Comparison of ENCODE assay signal across 18 mouse cellular contexts in the genomic region with DNA sequence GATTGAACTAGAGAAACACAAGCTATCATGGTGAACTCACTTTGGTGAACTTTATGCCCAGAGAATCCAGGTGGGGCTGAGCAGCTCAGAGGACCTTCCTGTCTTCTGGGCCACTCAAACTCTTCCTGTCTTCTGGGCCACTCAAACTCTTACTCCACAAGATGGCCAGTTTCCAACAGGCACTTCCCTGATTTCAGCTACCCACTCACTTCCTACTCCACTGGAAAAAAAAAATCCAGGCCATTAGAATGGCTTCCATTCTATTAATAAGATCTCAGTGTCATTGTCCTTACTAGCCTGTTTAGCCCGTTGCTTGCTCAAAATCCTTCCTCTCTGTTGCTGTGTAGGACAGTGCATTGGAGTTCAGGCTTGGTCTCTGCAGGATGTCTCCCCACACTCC. TPM values are rescaled to one million over a fixed set of nuclear protein-coding genes. Genes with fewer than 3 reads are reported as not detected.
A peak's percentile ranks its signal among the peaks of the same experiment; 100 is the strongest.
DNase-seq lines count a peak whose midpoint lies in the region; ATAC-seq and TF ChIP-seq lines count a peak whose summit lies in the region.
"Had no signal": no experiment of that assay in that cellular context is flagged by ENCODE, and none has a peak within 500 bp of the region (broad histone marks: within the 10 kb centered on the region; RNA-seq: fewer than 3 reads in every experiment).

No protein-coding gene starts in this region.

- H3K9ac ChIP-seq in heart, adult 2 months (ENCODE audit: low read depth, low read length) = no peak overlapping the region
- H3K9ac ChIP-seq in kidney, embryonic 15.5 days = no peak overlapping the region
- H3K9ac ChIP-seq in kidney, embryonic 14.5 days (ENCODE audit: low read depth, low read length) = no peak overlapping the region
- no peak overlapping the region for H3K9ac ChIP-seq in hindbrain, postnatal 0 days (replicated peaks; ENCODE audit: low read length)
- H3K9ac ChIP-seq: hindbrain, embryonic 13.5 days; limb, embryonic 15.5 days; stomach, embryonic 15.5 days had no signal

- no peak overlapping the region for H3K4me3 ChIP-seq in heart, adult 2 months
- no peak overlapping the region for H3K4me3 ChIP-seq in kidney, embryonic 15.5 days (replicated peaks)
- no peak overlapping the region for H3K4me3 ChIP-seq in kidney, embryonic 14.5 days (ENCODE audit: low read length)
- no peak overlapping the region for H3K4me3 ChIP-seq in brown adipose tissue, adult 24 weeks (ENCODE audit: insufficient read depth, low read depth, low read length)
- H3K4me3 ChIP-seq in hindbrain, postnatal 0 days (ENCODE audit: low read length) = no peak overlapping the region
- H3K4me3 ChIP-seq: forebrain, embryonic 10.5 days; hindbrain, embryonic 13.5 days; layer of hippocampus, adult 2 months; limb, embryonic 15.5 days; stomach, embryonic 15.5 days had no signal

- peaks cover 14% of the 10 kb centered on the region for H3K4me1 ChIP-seq in heart, adult 2 months (ENCODE audit: control insufficient read depth, insufficient read depth, low read length)
- peaks cover 27% of the 10 kb centered on the region for H3K4me1 ChIP-seq in kidney, embryonic 15.5 days
- H3K4me1 ChIP-seq in kidney, embryonic 14.5 days (ENCODE audit: control insufficient read depth, insufficient read depth, low read length) = peaks cover 12% of the 10 kb centered on the region
- H3K4me1 ChIP-seq in brown adipose tissue, adult 24 weeks (ENCODE audit: control insufficient read depth, insufficient read depth, insufficient read length, low read length) = peaks cover 22% of the 10 kb centered on the region
- H3K4me1 ChIP-seq in hindbrain, postnatal 0 days (ENCODE audit: insufficient read depth, low read length) = 0 out of 2 replicates have a peak, but pooled peaks cover 4% of the 10 kb centered on the region

- TF ChIP-seq CTCF in heart, adult 2 months (IDR thresholded peaks at IDR 0.05) = no peak
- TF ChIP-seq CTCF in hindbrain, postnatal 0 days (IDR thresholded peaks at IDR 0.05; ENCODE audit: low read depth) = no peak

- 2% methylated on average over 1 of the region's 1 CpGs for WGBS in heart, adult 2 months
- WGBS in kidney, embryonic 15.5 days = 87% methylated on average over 1 of the region's 1 CpGs
- 81% methylated on average over 1 of the region's 1 CpGs for WGBS in kidney, embryonic 14.5 days
- 75% methylated on average over 1 of the region's 1 CpGs for WGBS in hindbrain, postnatal 0 days

- no peak for TF ChIP-seq EP300 in heart, adult 2 months (IDR thresholded peaks at IDR 0.05; ENCODE audit: insufficient read depth, low read depth, low read length)

- peak overlapping the region; percentile 36 for H3K27ac ChIP-seq in heart, adult 2 months
- 0 out of 2 replicates have a peak overlapping the region, but pooled peaks have one; percentile 32 for H3K27ac ChIP-seq in kidney, embryonic 15.5 days
- no peak overlapping the region for H3K27ac ChIP-seq in kidney, embryonic 14.5 days (ENCODE audit: low read depth, low read length)
- H3K27ac ChIP-seq in brown adipose tissue, adult 24 weeks (replicated peaks; ENCODE audit: low read depth, low read length) = peak overlapping the region; percentile 75
- no peak overlapping the region for H3K27ac ChIP-seq in hindbrain, postnatal 0 days
- H3K27ac ChIP-seq: forebrain, embryonic 10.5 days; hindbrain, embryonic 13.5 days; kidney, postnatal 0 days; layer of hippocampus, adult 2 months; limb, embryonic 15.5 days had no signal

- no peak overlapping the region for H3K4me2 ChIP-seq in kidney, embryonic 15.5 days
- no peak overlapping the region for H3K4me2 ChIP-seq in kidney, embryonic 14.5 days (replicated peaks; ENCODE audit: low read depth, low read length)
- no peak overlapping the region for H3K4me2 ChIP-seq in hindbrain, postnatal 0 days (ENCODE audit: low read depth, low read length)
- H3K4me2 ChIP-seq: hindbrain, embryonic 13.5 days; limb, embryonic 15.5 days; stomach, embryonic 15.5 days had no signal

- no peak for DNase-seq in heart, adult 2 months
- no peak for DNase-seq in heart, postnatal 14 days
- DNase-seq in lung, postnatal 14 days = peak; percentile 30
- DNase-seq in hindbrain, postnatal 0 days (ENCODE audit: low spot score) = no peak
- DNase-seq: cerebellum, adult 8-10 months; layer of hippocampus, postnatal 36 days; right cerebral cortex, postnatal 25 days; thymus, adult 18-20 months; thymus, postnatal 4 days had no signal

- no peaks in the 10 kb centered on the region; the same call in 1 of the 2 replicates for H3K36me3 ChIP-seq in heart, adult 2 months (ENCODE audit: control insufficient read depth, insufficient read depth, low read length)
- H3K36me3 ChIP-seq in kidney, embryonic 15.5 days = no peaks in the 10 kb centered on the region
- H3K36me3 ChIP-seq in kidney, embryonic 14.5 days (ENCODE audit: control insufficient read depth, insufficient read depth, low read length) = no peaks in the 10 kb centered on the region
- H3K36me3 ChIP-seq in hindbrain, postnatal 0 days (ENCODE audit: insufficient read depth, low read length) = no peaks in the 10 kb centered on the region
- H3K36me3 ChIP-seq: hindbrain, embryonic 13.5 days; limb, embryonic 15.5 days; stomach, embryonic 15.5 days had no signal

- no peak for ATAC-seq in kidney, embryonic 15.5 days (replicated peaks; ENCODE audit: low FRiP score)
- no peak for ATAC-seq in kidney, embryonic 14.5 days (ENCODE audit: low FRiP score, low TSS enrichment)
- ATAC-seq in hindbrain, postnatal 0 days = no peak

- TF ChIP-seq POLR2A in heart, adult 2 months (IDR thresholded peaks at IDR 0.05; ENCODE audit: insufficient read depth, low read depth, low read length) = no peak

- H3K27me3 ChIP-seq in heart, adult 2 months (ENCODE audit: control insufficient read depth, insufficient read depth, low read length) = no peaks in the 10 kb centered on the region
- no peaks in the 10 kb centered on the region for H3K27me3 ChIP-seq in kidney, embryonic 15.5 days
- H3K27me3 ChIP-seq in kidney, embryonic 14.5 days (ENCODE audit: control insufficient read depth, insufficient read depth, low read length) = no peaks in the 10 kb centered on the region
- H3K27me3 ChIP-seq in hindbrain, postnatal 0 days (ENCODE audit: insufficient read depth, low read length) = no peaks in the 10 kb centered on the region
- H3K27me3 ChIP-seq: hindbrain, embryonic 13.5 days; limb, embryonic 15.5 days; stomach, embryonic 15.5 days had no signal

- intact Hi-C loops in heart, adult 2 months (cut with DNase I) = no loop called here
- intact Hi-C loops in heart, postnatal 14 days (cut with DNase I) = no loop called here

- no peaks in the 10 kb centered on the region for H3K9me3 ChIP-seq in kidney, embryonic 15.5 days (replicated peaks)
- H3K9me3 ChIP-seq in kidney, embryonic 14.5 days (ENCODE audit: control insufficient read depth, low read length) = no peaks in the 10 kb centered on the region
- H3K9me3 ChIP-seq in hindbrain, postnatal 0 days (ENCODE audit: low read length) = no peaks in the 10 kb centered on the region
- H3K9me3 ChIP-seq: forebrain, embryonic 10.5 days; hindbrain, embryonic 13.5 days; limb, embryonic 15.5 days; stomach, embryonic 15.5 days had no signal

- H3K79me2 ChIP-seq in heart, adult 2 months (replicated peaks; ENCODE audit: control insufficient read depth, insufficient read depth, low read length) = peaks cover 2% of the 10 kb centered on the region; the same call in 1 of the 2 replicates

RNA-seq across cellular contexts. Expression of a gene that starts 2.9 kb away (rescaled TPM):
- total RNA-seq in heart, adult 2 months (2021) = 10 to 100 TPM; 33.7 to 48.9 TPM
- 34.6 and 50.0 TPM in 2 replicates for polyA plus RNA-seq in heart, adult 2 months (2012; rRNA removed)
- 10 to 100 TPM; 41.9 to 43.6 TPM for total RNA-seq in heart, postnatal 14 days (2021)
- polyA plus RNA-seq in kidney, embryonic 15.5 days (2015; fragmentation: Nextera tagmentation; extraction: Ambion mirVana) = 49.3 and 50.5 TPM in 2 replicates
- polyA plus RNA-seq in kidney, embryonic 14.5 days (2014; fragmentation: Nextera tagmentation; extraction: Ambion mirVana) = 36.7 and 55.9 TPM in 2 replicates
- polyA plus RNA-seq in brown adipose tissue, adult 24 weeks (2012; ENCODE audit: insufficient read depth, insufficient read length, missing spikeins) = 14.0 and 22.4 TPM in 2 replicates
- 29.7 and 30.3 TPM in 2 replicates for total RNA-seq in hindbrain, postnatal 0 days (2014; rRNA removed)
- polyA plus RNA-seq in hindbrain, postnatal 0 days (2015; fragmentation: Nextera tagmentation; extraction: Ambion mirVana) = 11.1 and 11.4 TPM in 2 replicates

RNA-seq across cellular contexts. Expression of a gene that starts 54.0 kb away (rescaled TPM):
- 10 to 100 TPM; 35.4 to 36.8 TPM for total RNA-seq in heart, adult 2 months (2021)
- 8.3 and 18.9 TPM in 2 replicates for polyA plus RNA-seq in heart, adult 2 months (2012; rRNA removed)
- 10 to 100 TPM; 33.7 to 38.1 TPM for total RNA-seq in heart, postnatal 14 days (2021)
- polyA plus RNA-seq in kidney, embryonic 15.5 days (2015; fragmentation: Nextera tagmentation; extraction: Ambion mirVana) = 56.1 and 64.2 TPM in 2 replicates
- polyA plus RNA-seq in kidney, embryonic 14.5 days (2014; fragmentation: Nextera tagmentation; extraction: Ambion mirVana) = 37.5 and 56.3 TPM in 2 replicates
- 67.2 and 80.7 TPM in 2 replicates for polyA plus RNA-seq in brown adipose tissue, adult 24 weeks (2012; ENCODE audit: insufficient read depth, insufficient read length, missing spikeins)
- total RNA-seq in hindbrain, postnatal 0 days (2014; rRNA removed) = 24.8 and 32.2 TPM in 2 replicates
- polyA plus RNA-seq in hindbrain, postnatal 0 days (2015; fragmentation: Nextera tagmentation; extraction: Ambion mirVana) = 37.1 and 39.7 TPM in 2 replicates

Comparison
In these comparisons a context has a peak if more than half of its experiments do, and no peak if none do; other contexts are left out.
1. H3K27ac ChIP-seq: peak in heart, adult 2 months (single experiment), kidney, embryonic 15.5 days (single experiment) and brown adipose tissue, adult 24 weeks (single experiment); none in kidney, embryonic 14.5 days (single experiment) and hindbrain, postnatal 0 days (single experiment).